Mouse (Mus musculus): ENCODE data around the gene Akap10. TPM values are rescaled to one million over a fixed set of nuclear protein-coding genes. Genes with fewer than 3 reads are reported as not detected.
A peak's percentile ranks its signal among the peaks of the same experiment; 100 is the strongest.

Akap10 gene
- total and polyA plus RNA-seq, 3 experiments: 17.7 to 20.1 TPM; not detected in 1

- Histone ChIP-seq H3K27ac (ENCODE audit: control insufficient read depth, low read depth, low read length) (no peak overlapping the region), H3K9me3 (replicated peaks; ENCODE audit: insufficient read depth, low read length) (no peaks in the 10 kb centered on the region), H3K27me3 (ENCODE audit: control insufficient read depth in 1 of 2, insufficient read depth in 2 of 2, low read length in 2 of 2) (no peaks in the 10 kb centered on the region), H3K36me3 (ENCODE audit: control insufficient read depth in 1 of 2, insufficient read depth in 2 of 2, low read length in 2 of 2) (peaks cover 0 to 14% of the 10 kb centered on the region in 2 experiments; a peak in 2 of 4 replicates), H3K4me1 (ENCODE audit: control insufficient read depth in 1 of 2, insufficient read depth in 2 of 2, low read length in 2 of 2) (peaks cover 0 to 19% of the 10 kb centered on the region in 2 experiments; a peak in 2 of 4 replicates), H3K4me3 (ENCODE audit: control insufficient read depth in 1 of 2, insufficient read depth in 1 of 2, low read depth in 2 of 2, low read length in 2 of 2) (no peak overlapping the region), H3K9ac (ENCODE audit: control insufficient read depth, low read depth, low read length, poor library complexity, severe bottlenecking) (no peak overlapping the region), H3K79me2 (ENCODE audit: control insufficient read depth, insufficient read depth, low read length, poor library complexity) (no peaks in the 10 kb centered on the region; the same call in 1 of the 2 replicates)
- TF ChIP-seq USF2 (IDR thresholded peaks at IDR 0.05; ENCODE audit: borderline replicate concordance in 1 of 2, insufficient read depth in 1 of 2, low read depth in 1 of 2, low read length in 2 of 2) (no peak), ZMIZ1 (IDR thresholded peaks at IDR 0.05; ENCODE audit: low read depth, low read length) (no peak), EP300 (IDR thresholded peaks at IDR 0.05; ENCODE audit: low read depth in 1 of 2, low read length in 2 of 2) (no peak), HCFC1 (IDR thresholded peaks at IDR 0.05; ENCODE audit: low read depth, low read length) (no peak), GABPA (IDR thresholded peaks at IDR 0.05; ENCODE audit: low read depth, low read length) (no peak), TAL1 (IDR thresholded peaks at IDR 0.05; ENCODE audit: low read length) (no peak), JUND (IDR thresholded peaks at IDR 0.05; ENCODE audit: low read depth, low read length) (no peak), CHD1 (IDR thresholded peaks at IDR 0.05; ENCODE audit: low read depth, low read length) (no peak), RCOR1 (IDR thresholded peaks at IDR 0.05; ENCODE audit: low read depth, low read length) (no peak)
- no peak for DNase-seq (ENCODE audit: low read depth, low spot score)
Measured at GRCm38 (mm10) chr11:61955136-61955535, 25.1 kb upstream of the Akap10 start.

DNA sequence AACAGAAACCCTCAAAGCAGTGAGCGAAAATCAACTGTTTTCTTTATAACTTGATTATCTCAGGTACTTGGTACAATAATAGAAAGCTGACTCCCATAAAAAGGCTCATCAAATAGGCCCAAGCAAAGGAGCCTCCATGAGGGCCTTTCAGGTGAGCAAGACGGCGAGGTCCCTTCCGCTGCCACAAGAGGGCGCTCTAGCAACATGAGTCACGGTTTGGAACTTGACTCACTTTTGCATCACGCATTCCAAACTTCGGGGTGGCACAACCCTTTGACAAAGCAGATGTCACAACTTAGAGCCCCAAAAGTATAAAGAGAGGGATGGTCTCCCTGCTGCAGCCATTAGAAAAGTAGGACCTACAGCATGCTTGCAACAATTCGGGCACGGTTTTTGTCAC, 20.6 kb upstream of the Akap10 start:
- peak overlapping the region; percentile 50 for H3K9ac ChIP-seq (ENCODE audit: control insufficient read depth, low read depth, low read length, poor library complexity, severe bottlenecking)
- peak; percentile 94 for DNase-seq (ENCODE audit: low read depth, low spot score)
- no peaks in the 10 kb centered on the region for H3K9me3 ChIP-seq (replicated peaks; ENCODE audit: insufficient read depth, low read length)
- TF ChIP-seq ZC3H11A (IDR thresholded peaks at IDR 0.05; ENCODE audit: low read depth, low read length) (peak; percentile 97), CTCF (IDR thresholded peaks at IDR 0.05 in 2 of 3, conservative IDR thresholded peaks at IDR 0.05 in 1 of 3; ENCODE audit: control insufficient read depth in 1 of 3, insufficient read depth in 1 of 3, low read depth in 2 of 3, low read length in 3 of 3, poor library complexity in 1 of 3, severe bottlenecking in 1 of 3) (peak in 2 of 3 experiments; percentile 95 to 100), TBP (IDR thresholded peaks at IDR 0.05; ENCODE audit: low read depth, low read length) (0 out of 2 replicates have a peak, but pooled peaks have one; percentile 15), SIN3A (IDR thresholded peaks at IDR 0.05; ENCODE audit: low read length) (peak; percentile 80), BHLHE40 (IDR thresholded peaks at IDR 0.05; ENCODE audit: borderline replicate concordance, low read depth, low read length) (0 out of 2 replicates have a peak, but pooled peaks have one; percentile 13), MAZ (IDR thresholded peaks at IDR 0.05; ENCODE audit: low read depth, low read length) (0 out of 2 replicates have a peak, but pooled peaks have one; percentile 54), USF1 (IDR thresholded peaks at IDR 0.05; ENCODE audit: low read depth, low read length) (0 out of 2 replicates have a peak, but pooled peaks have one; percentile 6), GABPA (IDR thresholded peaks at IDR 0.05; ENCODE audit: low read depth, low read length) (no peak), TCF12 (IDR thresholded peaks at IDR 0.05; ENCODE audit: low read depth, low read length) (no peak), USF2 (IDR thresholded peaks at IDR 0.05; ENCODE audit: borderline replicate concordance in 1 of 2, insufficient read depth in 1 of 2, low read depth in 1 of 2, low read length in 2 of 2) (no peak), SMC3 (IDR thresholded peaks at IDR 0.05; ENCODE audit: low read depth, low read length) (peak; percentile 96), MYC (IDR thresholded peaks at IDR 0.05; ENCODE audit: low read depth, low read length) (peak; percentile 84), MAX (IDR thresholded peaks at IDR 0.05; ENCODE audit: low read length) (peak; percentile 53), ELF1 (IDR thresholded peaks at IDR 0.05; ENCODE audit: low read depth, low read length) (peak; percentile 30; the same call in 1 of the 2 replicates), JUND (IDR thresholded peaks at IDR 0.05; ENCODE audit: low read depth, low read length) (peak; percentile 59; the same call in 1 of the 2 replicates), POLR2A (IDR thresholded peaks at IDR 0.05; ENCODE audit: control insufficient read depth in 1 of 2, insufficient read depth in 1 of 2, low read depth in 1 of 2, low read length in 2 of 2, poor library complexity in 1 of 2) (no peak), MXI1 (IDR thresholded peaks at IDR 0.05; ENCODE audit: low read depth, low read length) (peak; percentile 56; the same call in 1 of the 2 replicates), RAD21 (IDR thresholded peaks at IDR 0.05; ENCODE audit: low read depth, low read length) (peak; percentile 99), ZNF384 (IDR thresholded peaks at IDR 0.05; ENCODE audit: low read depth, low read length) (peak; percentile 50; the same call in 1 of the 2 replicates)
- peaks cover 16 to 18% of the 10 kb centered on the region in 2 experiments for H3K4me1 ChIP-seq (ENCODE audit: control insufficient read depth in 1 of 2, insufficient read depth in 2 of 2, low read length in 2 of 2)
- peaks cover 0 to 27% of the 10 kb centered on the region in 2 experiments; a peak in 2 of 4 replicates for H3K36me3 ChIP-seq (ENCODE audit: control insufficient read depth in 1 of 2, insufficient read depth in 2 of 2, low read length in 2 of 2)
- H3K4me3 ChIP-seq (ENCODE audit: control insufficient read depth in 1 of 2, insufficient read depth in 1 of 2, low read depth in 2 of 2, low read length in 2 of 2): peak overlapping the region in 1 of 2 experiments; percentile 11; a peak in 1 of 4 replicates
- no peaks in the 10 kb centered on the region; the same call in 1 of the 2 replicates for H3K79me2 ChIP-seq (ENCODE audit: control insufficient read depth, insufficient read depth, low read length, poor library complexity)
- H3K27me3 ChIP-seq (ENCODE audit: control insufficient read depth in 1 of 2, insufficient read depth in 2 of 2, low read length in 2 of 2): no peaks in the 10 kb centered on the region
- H3K27ac ChIP-seq (ENCODE audit: control insufficient read depth, low read depth, low read length): no peak overlapping the region

All from MEL (cell line).